Mouse (Mus musculus): ENCODE measurements around the gene Mterf1a. TPM values are rescaled to one million over a fixed set of nuclear protein-coding genes. Genes with fewer than 3 reads are reported as not detected.

Gene Mterf1a
- total RNA-seq (2023), result 10.1 to 14.3 TPM (median 12.8 TPM) in 4 replicates

DNA sequence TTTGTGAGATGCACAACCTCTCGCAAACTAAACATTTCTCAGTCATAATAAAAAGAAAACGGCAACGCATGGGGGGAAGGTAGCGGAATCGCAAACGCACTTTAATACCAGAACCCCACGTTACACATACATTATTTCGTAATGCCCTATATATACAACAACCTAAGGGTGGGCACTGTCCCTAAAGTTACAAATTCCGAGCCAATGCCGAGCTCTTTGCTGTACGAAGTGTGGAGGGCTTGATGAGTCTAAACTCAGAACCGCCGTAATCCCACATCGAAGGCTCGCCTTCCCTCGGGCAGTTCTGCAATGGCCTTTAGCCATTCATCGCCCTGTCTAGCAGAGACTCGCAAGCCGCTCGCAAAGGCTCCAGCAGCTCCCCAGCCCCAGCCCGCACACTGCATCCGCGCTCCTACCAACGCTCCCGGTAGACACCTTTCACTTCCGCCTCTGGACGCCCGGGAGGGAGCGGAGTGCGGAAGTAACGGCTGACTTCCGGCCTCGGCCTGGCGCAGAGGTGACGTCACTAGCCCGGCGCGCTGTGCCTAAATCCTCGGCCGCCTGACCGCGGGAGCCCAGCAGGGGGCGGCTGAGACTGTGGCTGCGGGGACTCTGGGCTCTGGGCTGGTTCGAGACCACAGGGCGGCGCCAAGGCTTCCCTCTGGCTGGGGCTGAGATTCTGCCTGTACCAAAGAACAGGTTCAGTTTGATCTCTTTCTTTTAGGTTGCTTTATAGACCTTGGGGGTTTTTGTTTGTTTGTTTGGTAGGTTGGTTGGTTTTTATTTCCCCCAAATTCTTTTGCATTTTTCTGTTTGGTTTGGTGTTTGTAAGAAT is at the start of gene Mterf1a:
Mterf1a (minus strand) TSS at position 475 of the 835 bp plus-strand sequence.

DNA sequence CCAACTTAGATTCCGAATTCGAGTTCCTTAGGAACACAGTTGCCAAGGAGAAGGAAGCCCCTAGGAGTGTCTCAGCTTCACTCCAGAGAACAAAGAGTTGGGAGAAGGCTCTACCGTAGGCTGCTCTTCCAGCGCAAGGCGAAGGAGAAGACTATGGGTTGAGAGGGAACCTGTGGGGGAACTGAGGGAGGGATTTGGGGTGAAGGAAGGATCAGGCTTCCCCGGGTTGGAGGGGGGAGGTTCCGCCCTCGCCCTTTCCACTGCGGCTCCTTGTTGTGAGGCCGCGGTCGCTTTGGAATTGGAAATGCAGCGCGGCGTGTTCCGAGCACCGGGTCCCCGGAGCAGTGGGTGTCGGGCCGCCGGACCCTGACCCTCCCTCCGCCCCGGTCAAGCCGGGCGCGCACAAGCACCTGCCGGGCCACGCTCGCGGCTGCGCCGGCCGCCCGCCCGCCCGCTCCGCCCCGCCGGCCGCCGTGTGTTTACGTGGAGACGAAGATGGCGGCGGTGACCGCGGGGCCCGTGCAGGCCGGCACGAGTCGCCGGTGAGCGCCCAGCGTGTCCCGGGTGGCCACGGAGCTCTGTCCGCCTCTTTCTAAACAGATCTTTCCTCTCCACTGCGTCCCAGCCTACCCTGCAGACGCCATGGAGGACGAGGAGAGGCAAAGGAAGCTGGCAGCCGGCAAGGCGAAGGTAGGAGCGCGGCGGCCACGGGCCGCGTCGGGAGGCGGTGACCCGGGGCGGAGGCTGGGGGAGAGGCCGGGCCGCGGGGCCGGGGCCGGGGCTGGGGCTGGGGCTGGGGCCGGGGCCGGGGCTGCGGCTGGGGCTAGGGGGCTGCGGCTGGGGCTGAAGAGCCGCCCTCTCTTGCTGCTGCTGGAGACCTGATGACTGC is 34.3 kb upstream of the Mterf1a start, which contains the start of gene Akap9:
Akap9 (plus strand) TSS at position 254 of the 889 bp plus-strand sequence.

DNA sequence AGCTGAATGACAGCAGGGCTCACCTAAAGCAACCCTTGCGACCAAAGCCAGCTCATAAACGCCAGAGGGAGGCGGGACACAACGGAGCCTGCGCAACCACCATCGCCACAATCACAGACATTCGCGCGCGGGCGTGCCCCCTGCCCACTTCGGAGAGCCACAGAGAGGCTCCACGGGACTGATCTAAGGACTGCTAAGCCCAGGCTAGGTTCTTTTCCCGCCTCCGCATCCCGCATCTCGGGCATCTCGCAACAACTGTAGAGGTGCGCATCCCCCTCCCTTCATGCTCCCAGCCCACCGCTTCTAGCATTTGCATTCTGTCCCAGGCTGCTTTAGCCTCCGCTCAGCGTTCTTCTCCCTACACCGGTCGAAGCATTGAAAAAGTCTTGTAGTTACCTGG is 48.7 kb downstream of the Mterf1a start, which contains the start of gene Lrrd1:
Lrrd1 (plus strand) TSS at position 148 of the 400 bp plus-strand sequence.

Other genes starting within 250 kb of the Mterf1a start
- gene Tmbim7, start 242.8 kb downstream of the Mterf1a start, total RNA-seq (2023), result not detected in 4 replicates
- gene Gatad1, start 236.7 kb downstream of the Mterf1a start, total RNA-seq (2023), result 31.6 to 51.4 TPM (median 47.3 TPM) in 4 replicates
- gene Ankib1, start 91.0 kb downstream of the Mterf1a start, total RNA-seq (2023), result 54.0 to 66.5 TPM (median 56.9 TPM) in 4 replicates
- 68.7 to 90.1 TPM (median 79.8 TPM) in 4 replicates for gene Krit1, start 90.7 kb downstream of the Mterf1a start, total RNA-seq (2023)
- 0.18 to 0.31 TPM (median 0.20 TPM) in 3 of 4 replicates, not detected in the other for gene Lrrd1, start 48.8 kb downstream of the Mterf1a start, total RNA-seq (2023)
- gene Akap9, start 34.1 kb upstream of the Mterf1a start, total RNA-seq (2023), result 95.6 to 109 TPM (median 107 TPM) in 4 replicates
- gene Cyp51, start 210.8 kb upstream of the Mterf1a start, total RNA-seq (2023), result 21.2 to 24.0 TPM (median 23.5 TPM) in 4 replicates